Mouse (Mus musculus): ENCODE measurements around the gene Yipf2. TPM values are rescaled to one million over a fixed set of nuclear protein-coding genes. Genes with fewer than 3 reads are reported as not detected.

The Yipf2 gene
- polyA plus RNA-seq, 2 experiments = 18.1 to 19.6 TPM

DNA sequence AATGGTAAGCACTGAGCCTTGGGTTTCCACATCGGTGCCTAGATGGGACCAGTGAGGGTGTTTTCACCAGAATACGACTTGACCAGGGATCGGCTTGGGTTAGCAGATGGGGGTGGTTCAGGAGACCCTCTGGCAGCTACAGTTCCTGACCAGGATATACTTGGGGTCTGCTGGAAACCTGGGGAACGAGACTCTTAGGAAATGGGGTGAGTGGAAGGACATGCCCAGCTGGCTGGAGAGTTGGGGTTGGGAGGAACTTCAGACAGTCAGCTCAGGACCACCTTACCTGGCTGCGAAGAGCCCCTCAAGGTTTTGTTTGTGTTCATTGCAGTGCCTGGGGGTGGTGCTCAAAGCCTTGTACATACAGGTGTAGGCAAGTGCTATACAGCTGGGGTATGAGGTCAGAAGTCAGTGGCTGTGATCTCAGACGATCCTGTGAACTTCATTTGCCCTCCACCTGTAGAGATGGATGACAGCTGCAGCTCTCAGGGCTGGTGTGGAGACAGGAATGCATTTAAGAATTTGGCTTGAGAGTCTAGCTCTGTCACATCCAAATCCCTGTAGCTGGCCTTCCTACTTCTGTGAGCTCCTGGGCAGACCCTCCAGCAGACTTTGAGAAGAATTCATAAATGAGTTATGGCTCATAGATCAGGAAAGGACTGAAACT, 38.9 kb downstream of the Yipf2 start:
- peaks cover 44% of the 10 kb centered on the region for H3K36me3 ChIP-seq (ENCODE audit: control insufficient read depth, insufficient read depth, low read length)

DNA sequence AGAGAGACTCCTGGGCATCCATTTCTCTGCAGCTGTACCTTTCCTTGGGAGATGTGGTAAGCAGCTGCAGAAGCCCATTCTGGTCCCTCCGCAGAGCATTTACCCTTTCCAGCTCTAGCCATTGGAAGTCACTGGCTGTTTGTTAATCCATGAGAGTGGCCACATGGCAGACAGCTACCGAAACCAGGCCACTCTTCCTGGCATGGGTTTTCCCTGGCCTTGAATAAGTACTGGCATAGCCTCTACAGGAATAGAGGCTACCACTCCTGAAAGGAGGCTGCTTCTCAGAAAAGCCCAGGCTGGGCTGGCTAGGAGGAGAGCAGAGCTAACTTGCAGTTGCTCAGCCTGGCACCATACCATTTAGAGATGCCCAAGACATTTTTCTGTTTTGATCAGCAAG, 41.6 kb downstream of the Yipf2 start:
- no peak for DNase-seq (ENCODE audit: low spot score)
- peaks cover 32% of the 10 kb centered on the region for H3K36me3 ChIP-seq (ENCODE audit: control insufficient read depth, insufficient read depth, low read length)

More for the DNA sequence above, 38.9 kb downstream of the Yipf2 start:
- H3K27ac ChIP-seq (replicated peaks; ENCODE audit: low read depth, low read length) = no peak overlapping the region
- no peak for DNase-seq (ENCODE audit: low spot score)
- WGBS = 79% methylated on average over 6 of the region's 6 CpGs
- no peak for TF ChIP-seq POLR2A (IDR thresholded peaks at IDR 0.05; ENCODE audit: borderline replicate concordance, extremely low read depth, insufficient read depth, insufficient read length)
- no peak overlapping the region for H3K9ac ChIP-seq (ENCODE audit: low read depth, low read length, severe bottlenecking)
- H3K4me1 ChIP-seq (ENCODE audit: control insufficient read depth, insufficient read depth, low read length) = 0 out of 2 replicates have a peak, but pooled peaks cover 4% of the 10 kb centered on the region
- H3K4me3 ChIP-seq (replicated peaks; ENCODE audit: low read length) = no peak overlapping the region
- no peak overlapping the region for H3K4me2 ChIP-seq (replicated peaks; ENCODE audit: low read depth, low read length, severe bottlenecking)
- H3K27me3 ChIP-seq (ENCODE audit: control insufficient read depth, insufficient read depth, low read length) = no peaks in the 10 kb centered on the region
- ATAC-seq (ENCODE audit: low FRiP score, low read depth) = no peak
- no peaks in the 10 kb centered on the region for H3K9me3 ChIP-seq (ENCODE audit: control insufficient read depth, low read length)

DNA sequence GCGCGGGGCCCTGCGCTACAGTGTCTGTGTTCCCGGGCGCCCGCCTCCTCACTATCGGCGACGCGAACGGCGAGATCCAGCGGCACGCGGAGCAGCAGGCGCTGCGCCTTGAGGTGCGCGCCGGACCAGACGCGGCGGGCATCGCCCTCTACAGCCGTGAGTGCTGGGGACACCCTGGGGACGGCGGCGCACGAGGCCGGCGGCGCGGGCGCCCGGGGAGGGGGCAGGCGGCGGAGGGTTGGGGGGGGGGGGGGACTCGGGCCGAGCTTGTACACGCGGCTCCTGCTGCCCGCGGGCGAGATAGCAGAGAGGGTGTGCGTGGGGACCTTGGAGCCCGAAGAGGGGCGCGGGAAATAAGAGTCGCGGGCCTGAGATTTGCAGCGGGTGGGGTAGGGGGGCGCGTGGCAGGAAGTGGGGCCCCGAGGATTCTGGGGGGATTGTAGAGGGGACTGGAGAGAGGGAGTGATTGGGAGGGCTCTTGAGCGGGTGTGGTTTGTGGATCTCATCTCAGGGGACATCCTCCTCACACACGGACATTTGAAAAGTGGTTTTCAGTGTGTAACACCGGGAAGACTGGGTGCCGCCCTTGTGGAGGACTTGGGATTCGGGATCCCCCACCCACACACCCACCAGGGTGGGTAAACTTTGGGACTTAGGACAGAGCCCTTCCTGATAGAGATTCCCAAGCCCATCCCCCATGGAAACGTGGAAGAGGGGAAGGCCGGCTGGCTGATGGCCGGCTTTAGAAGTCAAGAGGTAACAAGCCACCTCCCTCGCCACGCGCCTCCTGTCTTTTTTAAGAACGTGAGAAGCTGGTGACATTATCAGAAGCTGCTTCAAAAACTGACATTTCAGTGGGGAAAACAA, 45.3 kb downstream of the Yipf2 start:
- H3K4me3 ChIP-seq (replicated peaks; ENCODE audit: low read length) = peak overlapping the region; percentile 88
- H3K27me3 ChIP-seq (ENCODE audit: control insufficient read depth, insufficient read depth, low read length) = no peaks in the 10 kb centered on the region
- H3K9ac ChIP-seq (ENCODE audit: low read depth, low read length, severe bottlenecking) = peak overlapping the region; percentile 99
- H3K36me3 ChIP-seq (ENCODE audit: control insufficient read depth, insufficient read depth, low read length) = peaks cover 20% of the 10 kb centered on the region
- no peaks in the 10 kb centered on the region for H3K9me3 ChIP-seq (ENCODE audit: control insufficient read depth, low read length)
- peaks cover 21% of the 10 kb centered on the region for H3K4me1 ChIP-seq (ENCODE audit: control insufficient read depth, insufficient read depth, low read length)
- peak overlapping the region; percentile 99 for H3K27ac ChIP-seq (replicated peaks; ENCODE audit: low read depth, low read length)
- no peak for TF ChIP-seq POLR2A (IDR thresholded peaks at IDR 0.05; ENCODE audit: borderline replicate concordance, extremely low read depth, insufficient read depth, insufficient read length)
- ATAC-seq (ENCODE audit: low FRiP score, low read depth) = no peak; the same call in 1 of the 2 replicates
- peak overlapping the region; percentile 69 for H3K4me2 ChIP-seq (replicated peaks; ENCODE audit: low read depth, low read length, severe bottlenecking)
- DNase-seq (ENCODE audit: low spot score) = peak; percentile 63
- WGBS = 1% methylated on average over 23 of the region's 66 CpGs

More for the DNA sequence above, 41.6 kb downstream of the Yipf2 start:
- WGBS = 96% methylated on average over 2 of the region's 2 CpGs
- no peaks in the 10 kb centered on the region for H3K27me3 ChIP-seq (ENCODE audit: control insufficient read depth, insufficient read depth, low read length)
- peaks cover 12% of the 10 kb centered on the region for H3K4me1 ChIP-seq (ENCODE audit: control insufficient read depth, insufficient read depth, low read length)
- ATAC-seq (ENCODE audit: low FRiP score, low read depth) = no peak
- no peak for TF ChIP-seq POLR2A (IDR thresholded peaks at IDR 0.05; ENCODE audit: borderline replicate concordance, extremely low read depth, insufficient read depth, insufficient read length)
- no peak overlapping the region for H3K4me3 ChIP-seq (replicated peaks; ENCODE audit: low read length)
- no peak overlapping the region for H3K4me2 ChIP-seq (replicated peaks; ENCODE audit: low read depth, low read length, severe bottlenecking)
- no peak overlapping the region for H3K27ac ChIP-seq (replicated peaks; ENCODE audit: low read depth, low read length)
- H3K9ac ChIP-seq (ENCODE audit: low read depth, low read length, severe bottlenecking) = no peak overlapping the region
- H3K9me3 ChIP-seq (ENCODE audit: control insufficient read depth, low read length) = no peaks in the 10 kb centered on the region

DNA sequence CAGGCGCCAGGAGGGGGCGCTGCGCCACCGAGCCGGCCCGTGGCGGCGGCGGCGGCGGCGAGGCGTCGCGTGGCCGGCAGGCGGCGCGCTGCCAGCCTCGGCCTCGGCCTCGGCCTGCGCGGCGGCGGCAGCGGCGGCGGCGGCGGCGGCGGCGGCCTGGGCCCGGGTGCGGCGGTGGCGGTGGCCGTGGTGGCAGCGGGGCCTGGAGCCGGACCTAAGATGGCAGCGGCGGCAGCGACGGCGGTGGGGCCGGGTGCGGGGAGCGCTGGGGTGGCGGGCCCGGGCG, 45.9 kb downstream of the Yipf2 start, which contains the start of gene Carm1:
TSS of gene Carm1 (plus strand) at position 106 of the 286 bp plus-strand sequence.
- no peaks in the 10 kb centered on the region for H3K27me3 ChIP-seq (ENCODE audit: control insufficient read depth, insufficient read depth, low read length)
- peak within 1 kb of the TSS; percentile 69 for H3K4me2 ChIP-seq (replicated peaks; ENCODE audit: low read depth, low read length, severe bottlenecking)
- no peak for TF ChIP-seq POLR2A (IDR thresholded peaks at IDR 0.05; ENCODE audit: borderline replicate concordance, extremely low read depth, insufficient read depth, insufficient read length)
- peaks cover 21% of the 10 kb centered on the region for H3K4me1 ChIP-seq (ENCODE audit: control insufficient read depth, insufficient read depth, low read length)
- ATAC-seq (ENCODE audit: low FRiP score, low read depth) = no peak
- H3K9me3 ChIP-seq (ENCODE audit: control insufficient read depth, low read length) = no peaks in the 10 kb centered on the region
- H3K27ac ChIP-seq (replicated peaks; ENCODE audit: low read depth, low read length) = peak within 1 kb of the TSS; percentile 99
- no peak for DNase-seq (ENCODE audit: low spot score)
- peak within 1 kb of the TSS; percentile 88 for H3K4me3 ChIP-seq (replicated peaks; ENCODE audit: low read length)
- WGBS = no CpG with 5 or more reads among the region's 52 CpGs
- peaks cover 18% of the 10 kb centered on the region; the same call in 1 of the 2 replicates for H3K36me3 ChIP-seq (ENCODE audit: control insufficient read depth, insufficient read depth, low read length)
- peak within 1 kb of the TSS; percentile 99 for H3K9ac ChIP-seq (ENCODE audit: low read depth, low read length, severe bottlenecking)

All from limb, embryonic 14.5 days (tissue).